Mouse (Mus musculus): ENCODE data around the gene Zfp784.

- no peak for TF ChIP-seq POLR2A (IDR thresholded peaks at IDR 0.05; ENCODE audit: low read depth, low read length)
- TF ChIP-seq CTCF (IDR thresholded peaks at IDR 0.05; ENCODE audit: extremely low read depth, insufficient read length, insufficient replicate concordance, low read depth, low read length): no peak
These were observed 35.3 kb upstream of the Zfp784 start for GRCm38 (mm10) chr7:5073586-5073985.
